Mouse (Mus musculus) embryo, embryonic 11.5 days (tissue): ENCODE results near the gene Exog.
A peak's percentile ranks its signal among the peaks of the same experiment; 100 is the strongest.

Experiments
- DNase-seq: peaks from one replicate; pipeline ENCODE4 v3.0.0-alpha.2; 2012; ENCODE audit warnings: low read depth, low spot score

The Exog gene

DNA sequence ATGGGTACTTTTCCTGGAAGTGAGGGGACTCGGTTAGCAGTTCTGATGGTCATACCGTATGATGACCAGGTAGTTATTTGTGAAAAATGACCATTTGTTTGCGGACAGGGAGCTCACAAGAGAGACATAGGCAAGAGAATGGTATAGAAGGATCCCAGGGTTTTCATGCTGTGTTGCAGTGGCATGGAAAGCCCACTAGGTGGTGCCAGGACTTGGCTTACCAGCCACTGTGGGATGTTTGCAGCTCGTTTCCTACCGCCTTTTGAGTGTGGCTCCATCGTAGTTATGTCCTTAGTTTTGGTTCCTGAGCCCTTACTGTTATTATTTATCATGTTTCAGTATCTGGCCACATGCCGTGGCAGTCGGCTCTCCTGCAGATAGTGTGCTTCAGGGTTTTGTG is 15.7 kb downstream of the Exog start:
- peak; percentile 44 for DNase-seq

- DNase-seq, result no peak
These were observed 20.3 kb downstream of the Exog start for GRCm38 (mm10) chr9:119465056-119465455.

GRCm38 (mm10) chr9:119465595-119465994 is 20.9 kb downstream of the Exog start:
- DNase-seq, result no peak

GRCm38 (mm10) chr9:119469691-119470353 is 25.1 kb downstream of the Exog start:
- DNase-seq, result no peak

DNA sequence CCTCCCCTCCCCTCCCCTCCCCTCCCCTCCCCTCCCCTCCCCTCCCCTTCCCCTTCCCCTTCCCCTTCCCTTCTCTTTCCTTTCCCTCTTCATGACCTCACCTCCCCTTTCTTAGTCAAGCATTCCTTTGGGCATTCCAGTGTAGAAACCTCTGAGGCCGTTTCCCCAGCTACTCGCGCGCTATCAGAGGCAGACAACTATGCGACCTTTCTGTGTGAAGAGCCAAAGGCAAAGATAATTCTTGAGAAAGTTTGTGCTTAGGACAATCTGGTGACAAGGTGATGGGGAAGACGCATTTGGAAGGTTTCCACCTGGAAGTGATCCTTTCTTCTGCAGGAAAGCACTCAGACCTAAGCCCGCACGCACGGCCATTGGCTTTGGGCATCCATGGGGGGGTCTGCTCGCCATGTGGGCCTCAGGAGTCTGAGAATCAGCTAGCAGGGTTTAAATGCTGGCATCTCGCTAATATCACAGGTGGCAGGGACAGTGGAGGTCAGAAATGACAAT is 27.7 kb downstream of the Exog start:
- DNase-seq, result no peak

DNA sequence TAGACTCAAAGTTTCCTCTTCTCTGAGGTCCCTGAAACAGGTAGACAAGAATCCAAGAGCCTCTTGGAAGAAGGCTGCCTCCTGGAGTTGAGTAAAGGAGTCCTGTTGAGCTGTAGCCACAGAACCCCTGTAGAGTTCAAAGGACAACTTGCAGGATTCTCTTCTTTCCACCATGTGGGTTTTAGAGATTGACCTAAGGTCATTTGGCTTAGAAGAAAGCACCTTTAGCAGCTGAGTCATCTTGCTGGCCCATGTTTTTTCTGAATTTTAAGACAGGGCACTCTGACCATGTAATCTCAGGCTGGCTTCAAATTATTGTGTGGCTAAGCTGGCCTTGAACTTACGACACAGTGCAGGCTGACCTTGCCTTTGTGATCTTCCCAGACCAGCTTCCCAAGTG is 28.3 kb downstream of the Exog start:
- DNase-seq, result no peak

DNA sequence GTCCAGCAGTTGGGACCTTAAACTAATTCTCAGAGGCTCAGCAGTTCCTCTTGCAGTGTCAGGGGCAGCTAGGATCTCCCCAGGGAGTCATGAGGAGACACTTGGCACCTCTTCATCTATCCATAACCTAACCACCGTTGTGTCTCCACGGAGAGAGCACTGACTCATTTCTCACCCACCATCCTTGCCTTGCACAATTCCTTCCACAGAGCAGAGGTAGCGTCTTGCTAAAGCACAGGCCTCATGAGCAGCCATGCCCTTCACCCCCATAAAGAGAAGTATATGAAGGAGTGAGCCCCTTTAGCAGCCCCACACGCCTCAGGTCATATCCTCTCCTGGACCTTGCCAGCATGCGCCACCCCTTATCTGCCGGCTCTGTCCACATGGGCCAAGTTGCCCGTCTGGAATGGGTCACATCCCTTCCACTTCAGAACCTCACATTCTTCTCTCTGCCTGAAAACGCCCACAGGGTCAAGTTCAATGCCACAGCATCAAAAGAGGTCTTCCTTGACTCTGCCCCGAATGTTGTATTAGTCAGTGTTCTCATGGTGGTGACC is 28.9 kb downstream of the Exog start:
- DNase-seq, result no peak

GRCm38 (mm10) chr9:119474717-119475611 is 30.2 kb downstream of the Exog start:
- no peak for DNase-seq

DNA sequence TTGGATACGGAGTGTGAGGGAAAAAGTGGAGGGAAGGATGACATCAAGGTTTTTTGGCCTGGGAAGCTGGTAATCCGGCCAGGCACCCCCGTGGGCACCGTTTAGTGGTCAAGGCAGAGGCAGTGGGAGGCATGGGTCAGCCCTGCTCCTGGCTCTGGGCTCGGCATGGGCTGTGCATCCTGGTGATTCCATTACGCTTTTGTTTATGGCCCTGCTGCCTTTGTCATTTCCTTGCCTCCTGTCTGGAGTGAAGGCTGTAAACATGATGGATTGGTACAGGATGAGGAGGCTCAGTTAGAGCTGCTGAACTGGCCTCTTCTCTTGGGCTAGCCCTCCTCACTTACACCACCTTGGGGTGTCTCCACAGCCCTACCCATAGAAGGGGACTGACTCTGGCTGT is 33.0 kb downstream of the Exog start:
- no peak for DNase-seq

GRCm38 (mm10) chr9:119478345-119478744 is 33.6 kb downstream of the Exog start:
- no peak for DNase-seq

GRCm38 (mm10) chr9:119479297-119479696 is 34.6 kb downstream of the Exog start:
- no peak for DNase-seq

DNA sequence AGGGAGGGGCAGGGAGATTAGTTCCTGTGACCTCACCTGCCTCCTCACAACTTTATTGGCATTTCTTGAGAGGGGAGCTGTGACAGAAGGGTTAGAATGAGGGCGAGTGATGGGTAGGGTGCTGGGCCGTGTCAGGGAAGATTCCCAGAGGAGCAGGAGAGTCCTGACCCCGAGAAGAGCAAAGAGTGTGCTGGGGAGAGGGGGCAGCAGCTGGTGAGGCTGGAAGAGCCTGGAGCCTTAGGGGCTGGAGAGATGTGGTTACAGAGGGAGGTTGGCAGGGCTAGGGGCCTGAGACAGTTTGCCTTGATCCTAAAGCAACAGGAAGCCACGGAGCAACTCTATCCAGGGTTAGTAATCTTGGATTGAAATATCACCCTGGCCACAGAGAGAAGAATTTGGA is 36.9 kb downstream of the Exog start:
- no peak for DNase-seq

GRCm38 (mm10) chr9:119483554-119484353 is 39.0 kb downstream of the Exog start:
- no peak for DNase-seq

GRCm38 (mm10) chr9:119484420-119484819 is 39.7 kb downstream of the Exog start:
- no peak for DNase-seq

- no peak for DNase-seq
These were observed 40.1 kb downstream of the Exog start for GRCm38 (mm10) chr9:119484868-119485267.

DNA sequence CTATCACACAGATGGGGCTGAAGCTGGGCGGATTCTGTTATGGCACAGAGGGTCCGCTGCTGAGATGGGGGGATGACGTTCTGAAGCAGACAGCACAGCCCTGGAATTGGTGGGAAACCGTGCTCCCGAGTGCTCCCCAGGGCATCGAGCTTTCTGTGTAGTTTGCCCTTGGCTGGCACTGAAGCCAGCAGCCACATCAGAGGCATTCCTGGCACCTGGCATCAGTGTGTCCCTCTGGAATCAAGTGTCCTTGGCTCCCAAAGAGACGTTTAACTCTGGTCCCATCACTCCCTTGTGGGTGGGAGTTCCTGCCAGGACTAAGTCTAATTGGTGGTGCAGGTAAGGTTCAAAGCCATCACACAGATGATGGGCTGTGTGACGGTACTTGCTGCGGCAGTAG is 51.6 kb downstream of the Exog start:
- no peak for DNase-seq

GRCm38 (mm10) chr9:119496960-119497359 is 52.2 kb downstream of the Exog start:
- no peak for DNase-seq

- no peak for DNase-seq
These were observed 53.0 kb downstream of the Exog start for GRCm38 (mm10) chr9:119497546-119498246.

- no peak for DNase-seq
These were observed 53.5 kb downstream of the Exog start for GRCm38 (mm10) chr9:119498247-119498607.

DNA sequence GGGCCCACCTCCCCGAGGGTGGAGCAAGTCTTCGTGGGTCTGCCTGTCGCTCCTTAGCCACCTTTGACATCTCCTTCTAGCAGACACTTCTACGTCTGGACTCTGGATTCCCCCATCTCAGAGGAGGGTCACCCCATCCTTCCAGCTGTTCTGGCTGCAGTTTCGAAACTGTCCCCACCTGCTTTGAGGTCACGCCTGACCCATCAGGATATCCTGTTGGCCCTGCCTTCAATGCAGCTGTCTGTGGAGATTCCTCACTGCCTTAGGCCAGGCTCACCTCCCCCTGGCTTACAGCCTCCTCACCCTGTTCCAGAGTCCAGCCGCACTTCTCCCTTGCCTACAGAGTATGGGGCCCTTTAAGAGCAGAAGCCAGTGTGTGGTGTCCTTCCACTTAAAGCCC is 54.1 kb downstream of the Exog start:
- DNase-seq, result no peak

- no peak for DNase-seq
These were observed 58.9 kb downstream of the Exog start for GRCm38 (mm10) chr9:119503613-119504012.
